Mouse (Mus musculus) stomach, embryonic 16.5 days (tissue): ENCODE data around the gene Hexdc. TPM values are rescaled to one million over a fixed set of nuclear protein-coding genes. Genes with fewer than 3 reads are reported as not detected.

Experiments
- ATAC-seq: fragments of 200-750 bp; cut with Nextera tagmentation; 2 replicates; pipeline ENCODE4 v1.8.0; 2017; ENCODE audit warnings: moderate number of reproducible peaks, moderate TSS enrichment; ENCODE audit not compliant: insufficient read depth, low FRiP score
- H3K27ac ChIP-seq: fragments of 300-500 bp; sonication (generic); 2 replicates; pipeline ENCODE4 v1.5.1; 2014; ENCODE audit warnings: low read length
- H3K27me3 ChIP-seq: fragments of 300-500 bp; sonication (generic); 2 replicates; pipeline ENCODE4 v1.6.1; 2014; ENCODE audit warnings: low read length, control low read depth, mixed read lengths; ENCODE audit not compliant: control insufficient read depth, insufficient read depth
- H3K36me3 ChIP-seq: fragments of 300-500 bp; sonication (generic); 2 replicates; pipeline ENCODE4 v1.6.1; 2014; ENCODE audit warnings: low read length; ENCODE audit not compliant: control insufficient read depth, insufficient read depth
- H3K4me1 ChIP-seq: fragments of 300-500 bp; sonication (generic); 2 replicates; pipeline ENCODE4 v1.6.1; 2014; ENCODE audit warnings: low read length, control low read depth, mixed read lengths; ENCODE audit not compliant: control insufficient read depth, insufficient read depth
- H3K4me2 ChIP-seq: fragments of 300-500 bp; sonication (generic); 2 replicates; pipeline ENCODE4 v1.6.1; 2014; ENCODE audit warnings: low read depth, low read length, mixed read lengths
- H3K4me3 ChIP-seq: fragments of 300-500 bp; sonication (generic); replicated peaks from 2 replicates; pipeline ENCODE4 v1.5.1; 2014; ENCODE audit warnings: mild to moderate bottlenecking, low read length
- H3K9ac ChIP-seq: fragments of 300-500 bp; sonication (generic); 2 replicates; pipeline ENCODE4 v1.6.1; 2014; ENCODE audit warnings: low read length
- H3K9me3 ChIP-seq: fragments of 300-500 bp; sonication (generic); replicated peaks from 2 replicates; pipeline ENCODE4 v1.6.1; 2016; ENCODE audit warnings: low read length, control low read depth; ENCODE audit not compliant: control insufficient read depth
- WGBS: fragments of 180-500 bp; shearing (Covaris S2); extraction: QIAGEN DNeasy Blood & Tissue Kit; methylation state at CpG from one replicate; pipeline ENCODE4 v1.1.7; 2014; 5-methylcytosine and 5-hydroxymethylcytosine counted together
- polyA plus RNA-seq: library from polyadenylated mRNA; unstranded; fragments of >200 nt; fragmentation: Nextera tagmentation; extraction: Ambion mirVana; gene quantifications from 2 replicates; pipeline ENCODE4 v1.2.1, GENCODE M21; 2015

Gene Hexdc
- polyA plus RNA-seq: 8.5 and 9.4 TPM in 2 replicates

- peak within 1 kb of the TSS; percentile 79 for H3K4me2 ChIP-seq
- ATAC-seq: peak; percentile 98
- H3K4me3 ChIP-seq: peak within 1 kb of the TSS; percentile 90
- H3K36me3 ChIP-seq: peaks cover 3% of the 10 kb centered on the region; the same call in 1 of the 2 replicates
- no peaks in the 10 kb centered on the region for H3K27me3 ChIP-seq
- H3K9me3 ChIP-seq: no peaks in the 10 kb centered on the region
- H3K9ac ChIP-seq: peak within 1 kb of the TSS; percentile 88
- peak within 1 kb of the TSS; percentile 83 for H3K27ac ChIP-seq
- peaks cover 8% of the 10 kb centered on the region for H3K4me1 ChIP-seq
- under 1% methylated on average over 70 of the region's 70 CpGs for WGBS
Measured at GRCm38 (mm10) chr11:121204161-121205006, at the start of gene Hexdc, which contains the start of gene Ogfod3. Gene Hexdc (plus strand): TSS chr11:121204433. Gene Ogfod3 (minus strand): TSS chr11:121204711.

DNA sequence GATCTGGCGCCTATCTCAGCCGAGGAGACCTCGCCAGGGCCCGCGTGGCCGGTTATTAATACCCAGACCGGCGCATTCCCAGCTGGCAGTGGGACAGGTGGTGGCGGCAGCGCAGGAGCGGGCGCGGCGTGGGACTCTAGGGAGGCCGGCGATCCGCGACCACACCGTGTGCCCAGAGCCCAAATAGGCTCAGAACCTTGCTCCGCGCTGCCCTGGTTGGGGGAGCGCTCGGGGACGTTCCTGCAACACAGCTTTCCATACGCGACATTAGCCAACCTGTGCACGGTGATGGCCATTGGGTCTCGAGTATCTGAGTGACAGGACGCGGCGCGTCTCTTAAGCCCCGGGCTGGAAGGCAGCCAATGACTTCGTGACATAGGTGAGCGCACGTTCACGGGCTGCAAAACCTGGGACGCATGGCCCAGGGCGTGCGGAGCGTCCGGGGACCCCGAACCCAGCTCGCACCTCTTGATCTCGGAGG, 47.8 kb upstream of the Hexdc start:
- Histone ChIP-seq H3K4me3 (peak overlapping the region; percentile 32), H3K36me3 (no peaks in the 10 kb centered on the region), H3K9me3 (no peaks in the 10 kb centered on the region), H3K9ac (peak overlapping the region; percentile 36; the same call in 1 of the 2 replicates), H3K4me2 (peak overlapping the region; percentile 56), H3K27ac (no peak overlapping the region), H3K4me1 (no peaks in the 10 kb centered on the region), H3K27me3 (peaks cover 33% of the 10 kb centered on the region)
- ATAC-seq: no peak
- WGBS: under 1% methylated on average over 45 of the region's 45 CpGs

DNA sequence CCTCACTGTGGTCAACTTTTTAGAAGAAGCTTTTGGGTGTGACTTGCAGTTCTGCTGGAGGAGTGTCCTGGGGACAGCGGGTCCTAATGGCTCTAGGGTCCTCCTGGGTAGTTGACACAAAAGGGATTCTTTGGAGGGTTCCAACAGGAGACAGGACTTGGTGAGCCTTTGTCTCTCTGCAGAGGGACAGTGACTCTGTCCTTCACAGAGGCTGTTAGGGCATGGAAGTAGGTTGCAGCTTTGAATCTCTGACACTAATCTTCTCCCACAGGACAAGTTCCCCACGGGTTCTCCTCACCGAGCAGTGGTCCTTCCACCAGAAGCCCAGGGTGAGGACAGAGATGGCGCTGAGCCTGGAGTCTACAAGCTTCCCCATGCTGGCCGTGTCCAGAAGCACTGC, 44.3 kb upstream of the Hexdc start, which contains the start of gene Uts2r:
TSS of gene Uts2r (plus strand) at position 301 of the 400 bp plus-strand sequence.
- ATAC-seq: no peak
- H3K27me3 ChIP-seq: peaks cover 31% of the 10 kb centered on the region
- no peaks in the 10 kb centered on the region for H3K36me3 ChIP-seq
- H3K4me2 ChIP-seq: no peak within 1 kb of the TSS
- H3K27ac ChIP-seq: no peak within 1 kb of the TSS
- no peaks in the 10 kb centered on the region for H3K9me3 ChIP-seq
- 93% methylated on average over 5 of the region's 5 CpGs for WGBS
- H3K4me1 ChIP-seq: no peaks in the 10 kb centered on the region
- H3K9ac ChIP-seq: no peak within 1 kb of the TSS
- H3K4me3 ChIP-seq: no peak within 1 kb of the TSS

DNA sequence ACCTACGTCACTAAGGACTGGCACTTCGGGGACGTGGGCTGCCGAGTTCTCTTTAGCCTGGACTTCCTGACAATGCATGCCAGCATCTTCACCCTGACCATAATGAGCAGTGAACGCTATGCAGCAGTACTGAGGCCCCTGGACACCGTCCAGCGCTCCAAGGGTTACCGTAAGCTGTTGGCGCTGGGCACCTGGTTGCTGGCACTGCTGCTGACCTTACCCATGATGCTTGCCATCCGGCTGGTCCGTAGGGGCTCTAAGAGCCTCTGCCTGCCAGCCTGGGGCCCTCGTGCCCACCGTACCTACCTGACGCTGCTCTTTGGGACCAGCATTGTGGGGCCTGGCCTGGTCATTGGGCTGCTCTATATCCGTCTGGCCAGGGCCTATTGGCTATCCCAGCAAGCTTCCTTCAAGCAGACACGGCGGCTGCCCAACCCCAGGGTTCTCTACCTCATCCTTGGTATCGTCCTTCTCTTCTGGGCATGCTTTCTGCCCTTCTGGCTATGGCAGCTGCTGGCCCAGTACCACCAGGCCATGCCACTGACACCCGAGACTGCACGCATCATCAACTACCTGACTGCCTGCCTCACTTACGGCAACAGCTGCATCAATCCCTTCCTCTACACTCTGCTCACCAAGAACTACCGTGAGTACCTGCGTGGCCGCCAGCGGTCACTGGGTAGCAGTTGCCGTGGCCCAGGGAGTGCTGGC, 43.4 kb upstream of the Hexdc start:
- Histone ChIP-seq H3K4me2 (no peak overlapping the region), H3K4me3 (no peak overlapping the region), H3K4me1 (no peaks in the 10 kb centered on the region), H3K36me3 (no peaks in the 10 kb centered on the region), H3K9ac (no peak overlapping the region), H3K27me3 (peaks cover 23% of the 10 kb centered on the region), H3K9me3 (no peaks in the 10 kb centered on the region), H3K27ac (no peak overlapping the region)
- 93% methylated on average over 26 of the region's 26 CpGs for WGBS
- no peak for ATAC-seq

DNA sequence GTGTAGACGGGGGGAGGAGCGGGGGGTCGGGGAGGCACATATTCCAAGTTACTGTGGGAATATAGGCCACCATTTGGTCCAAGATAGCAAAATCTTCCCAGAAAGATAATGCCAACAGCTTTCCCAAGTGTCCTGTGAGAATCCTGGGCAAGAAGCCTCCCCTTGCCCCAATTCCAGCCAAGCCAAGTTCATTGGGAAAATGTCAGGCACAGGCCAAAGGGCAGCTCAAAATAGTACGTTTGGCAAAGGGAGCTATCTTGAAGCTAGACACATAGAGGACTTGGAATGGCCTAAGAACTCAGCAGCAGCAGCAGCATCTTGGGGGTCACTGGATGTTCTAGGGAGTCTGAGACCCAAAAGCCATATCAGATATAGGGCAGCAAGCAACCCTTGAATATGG, 40.5 kb upstream of the Hexdc start:
- 87% methylated on average over 4 of the region's 4 CpGs for WGBS

DNA sequence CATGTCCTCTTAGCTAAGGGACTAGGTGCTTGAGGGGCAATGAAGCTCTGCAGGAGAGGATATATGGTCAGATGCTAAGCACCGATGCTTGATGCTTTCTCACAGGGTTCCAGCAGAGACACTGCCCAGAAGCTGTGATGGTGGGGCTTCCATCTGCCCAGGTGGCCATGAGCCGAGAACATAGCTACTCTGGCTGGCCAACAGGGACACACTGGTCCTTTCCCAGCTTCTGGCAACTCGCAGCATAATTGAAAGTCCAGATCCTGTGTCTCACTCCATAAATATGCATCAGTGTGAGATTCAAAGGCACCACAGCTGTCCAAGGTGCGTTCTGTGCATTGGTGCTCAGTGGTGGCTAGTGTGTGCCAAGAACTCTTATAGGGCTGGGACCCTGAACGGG, 31.0 kb upstream of the Hexdc start:
- 84% methylated on average over 5 of the region's 5 CpGs for WGBS
- Histone ChIP-seq H3K27ac (no peak overlapping the region), H3K4me3 (no peak overlapping the region), H3K36me3 (no peaks in the 10 kb centered on the region), H3K9me3 (no peaks in the 10 kb centered on the region), H3K4me1 (no peaks in the 10 kb centered on the region), H3K27me3 (no peaks in the 10 kb centered on the region), H3K4me2 (no peak overlapping the region), H3K9ac (no peak overlapping the region)
- no peak for ATAC-seq

More for the DNA sequence above, 40.5 kb upstream of the Hexdc start:
- Histone ChIP-seq H3K4me1 (no peaks in the 10 kb centered on the region), H3K9me3 (no peaks in the 10 kb centered on the region), H3K4me3 (no peak overlapping the region), H3K27me3 (no peaks in the 10 kb centered on the region), H3K36me3 (no peaks in the 10 kb centered on the region), H3K4me2 (no peak overlapping the region), H3K9ac (no peak overlapping the region), H3K27ac (no peak overlapping the region)
- no peak for ATAC-seq

DNA sequence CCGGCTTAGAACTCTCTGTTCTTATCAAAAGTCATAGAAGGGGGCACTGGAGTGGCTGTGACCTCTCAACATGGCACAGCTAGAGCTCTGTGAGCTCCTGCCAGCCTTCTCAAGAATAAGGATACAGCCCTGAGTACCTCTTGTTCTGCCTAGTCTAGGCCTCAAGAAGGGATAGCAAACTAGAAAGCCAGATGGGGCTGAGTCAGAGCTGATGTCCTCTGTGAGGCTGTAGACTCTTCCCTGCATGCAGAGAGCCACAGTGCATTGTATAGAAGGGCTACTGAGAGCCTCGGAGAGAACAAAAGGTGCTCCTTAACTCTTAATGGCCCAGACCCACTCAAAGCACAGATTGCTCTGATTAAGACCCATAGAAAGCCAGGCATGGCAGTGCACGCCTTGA, 30.0 kb upstream of the Hexdc start:
- no peak for ATAC-seq
- Histone ChIP-seq H3K9ac (no peak overlapping the region), H3K27me3 (no peaks in the 10 kb centered on the region), H3K4me2 (no peak overlapping the region), H3K27ac (no peak overlapping the region), H3K36me3 (no peaks in the 10 kb centered on the region), H3K4me3 (no peak overlapping the region), H3K4me1 (no peaks in the 10 kb centered on the region), H3K9me3 (no peaks in the 10 kb centered on the region)
- WGBS: 54% methylated on average over 3 of the region's 3 CpGs

- peak; percentile 59; the same call in 1 of the 2 replicates for ATAC-seq
Measured at GRCm38 (mm10) chr11:121176285-121177270, 27.7 kb upstream of the Hexdc start.

More at GRCm38 (mm10) chr11:121176285-121177270, 27.7 kb upstream of the Hexdc start:
- Histone ChIP-seq H3K27ac (no peak overlapping the region), H3K27me3 (no peaks in the 10 kb centered on the region), H3K4me2 (no peak overlapping the region), H3K4me1 (no peaks in the 10 kb centered on the region), H3K36me3 (no peaks in the 10 kb centered on the region), H3K9me3 (no peaks in the 10 kb centered on the region), H3K9ac (no peak overlapping the region), H3K4me3 (no peak overlapping the region)
- WGBS: 48% methylated on average over 12 of the region's 12 CpGs
